Mouse (Mus musculus) NIH3T3 (cell line): ENCODE measurements around the gene Smim8.

Source experiments
- DNase-seq: peaks from one replicate; pipeline ENCODE4 v3.0.0-alpha.2; 2012; ENCODE audit warnings: low read depth

Smim8 gene

DNA sequence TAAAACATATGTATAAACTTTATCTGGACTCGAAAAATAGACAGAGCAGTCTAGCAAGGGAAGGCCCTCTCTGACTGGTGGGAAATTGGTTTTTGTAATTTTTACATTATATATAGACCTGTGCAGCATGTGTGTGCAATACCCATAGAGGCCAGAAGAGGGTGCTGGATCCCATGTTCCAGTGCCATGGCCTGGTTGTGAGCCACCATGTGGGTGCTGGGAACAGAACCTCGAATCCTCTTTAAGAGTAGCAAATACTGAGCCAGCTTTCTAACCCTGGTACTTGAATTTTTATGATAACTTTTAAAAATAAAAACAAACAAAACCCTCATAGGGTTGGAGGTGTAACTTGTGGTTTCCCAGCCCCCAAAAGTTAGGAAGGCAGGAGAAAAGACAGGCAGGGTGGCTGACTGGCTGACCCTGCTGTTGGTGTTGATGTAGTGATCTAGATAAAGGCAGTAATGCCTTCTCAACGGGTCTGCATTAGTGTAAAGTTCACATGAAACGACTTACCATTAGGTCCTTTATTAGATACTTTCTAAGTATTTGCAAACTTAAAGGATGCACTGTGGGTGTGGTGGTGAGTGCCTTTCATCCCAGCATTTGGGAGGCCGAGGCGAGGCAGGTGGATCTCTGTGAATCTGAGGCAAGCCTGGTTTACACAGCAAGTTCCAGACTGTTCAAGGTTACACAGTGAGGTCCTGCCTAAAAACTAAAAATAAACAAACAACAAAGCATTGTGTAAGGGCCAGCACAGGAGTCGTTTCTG, 57.9 kb downstream of the Smim8 start:
- no peak for DNase-seq

DNA sequence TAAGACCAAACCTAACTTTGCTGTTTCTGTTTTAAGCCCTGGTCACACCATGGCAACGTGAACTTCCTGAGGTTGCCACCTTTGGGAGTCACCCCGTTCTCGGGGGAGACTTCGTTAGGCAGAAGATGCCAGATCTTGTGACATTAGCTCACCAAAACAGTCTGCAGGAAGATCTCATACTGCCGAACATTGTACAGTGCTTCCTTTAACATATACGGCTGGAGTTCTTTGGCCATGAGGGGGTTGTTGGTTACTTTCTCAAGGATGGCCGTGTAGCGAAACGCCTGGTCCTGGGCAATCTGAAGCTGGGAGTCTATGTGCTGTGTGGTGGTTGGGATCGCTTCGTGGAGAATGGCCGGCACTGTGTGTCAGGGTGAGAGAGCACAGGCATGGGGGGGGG, 58.8 kb downstream of the Smim8 start:
- DNase-seq: no peak
